Mouse (Mus musculus) liver, embryonic 14.5 days (tissue): ENCODE measurements at regions not wholly inside any gene's neighbourhood (a gene's known extent, or its start where the extent isn't known, plus 50 kb on each side); places are given as distances from the start of the nearest gene placed in this dataset.
A peak's percentile ranks its signal among the peaks of the same experiment; 100 is the strongest.

Source experiments
- ATAC-seq: fragments of 200-750 bp; cut with Nextera tagmentation; 2 replicates; pipeline ENCODE4 v1.8.0; 2017; ENCODE audit warnings: moderate number of reproducible peaks, mild to moderate bottlenecking, moderate library complexity; ENCODE audit not compliant: insufficient read depth
- DNase-seq, 3 experiments: peaks; one replicate each; pipeline ENCODE4 v3.0.0-alpha.2; 2012 to 2013; ENCODE audit warnings: low read depth in 3 of 3, low spot score in 3 of 3
- H3K27ac ChIP-seq: fragments of 300-500 bp; sonication (generic); 2 replicates; pipeline ENCODE4 v1.5.1; 2014; ENCODE audit warnings: moderate library complexity, mild to moderate bottlenecking, control low read depth, inconsistent platforms
- H3K27me3 ChIP-seq: fragments of 300-500 bp; sonication (generic); 2 replicates; pipeline ENCODE4 v1.6.1; 2014; ENCODE audit warnings: mild to moderate bottlenecking, low read length, moderate library complexity; ENCODE audit not compliant: control insufficient read depth, insufficient read depth
- H3K36me3 ChIP-seq: fragments of 300-500 bp; sonication (generic); replicated peaks from 2 replicates; pipeline ENCODE4 v1.6.1; 2014; ENCODE audit warnings: low read depth; ENCODE audit not compliant: control insufficient read depth, insufficient read depth
- H3K4me1 ChIP-seq, 2 experiments: fragments of 200-500 bp in 1 of 2; fragments of 300-500 bp in 1 of 2; sonication (generic) in 1 of 2; replicated peaks; 2 replicates each; pipeline ENCODE4 v1.6.1; 2012 to 2014; ENCODE audit warnings: antibody characterized with exemption in 1 of 2, inconsistent platforms in 1 of 2, low read length in 1 of 2; ENCODE audit not compliant: control insufficient read depth in 2 of 2, insufficient read depth in 2 of 2
- H3K4me2 ChIP-seq: fragments of 300-500 bp; sonication (generic); 2 replicates; pipeline ENCODE4 v1.6.1; 2014; ENCODE audit warnings: low read depth, mild to moderate bottlenecking, control low read depth, moderate library complexity
- H3K4me3 ChIP-seq, 2 experiments: fragments of 200-500 bp in 1 of 2; fragments of 300-500 bp in 1 of 2; sonication (generic) in 1 of 2; 2 replicates each; pipeline ENCODE4 v1.5.1; 2012 to 2014; ENCODE audit warnings: low read depth in 2 of 2, low read length in 2 of 2, mild to moderate bottlenecking in 2 of 2, control low read depth in 1 of 2, inconsistent platforms in 1 of 2, moderate library complexity in 1 of 2; ENCODE audit not compliant: insufficient read depth in 1 of 2
- H3K9ac ChIP-seq: fragments of 300-500 bp; sonication (generic); replicated peaks from 2 replicates; pipeline ENCODE4 v1.6.1; 2014; ENCODE audit warnings: mild to moderate bottlenecking, control low read depth, moderate library complexity
- H3K9me3 ChIP-seq: fragments of 300-500 bp; sonication (generic); 2 replicates; pipeline ENCODE4 v1.6.1; 2016; ENCODE audit warnings: low read length, mixed read lengths; ENCODE audit not compliant: control insufficient read depth
- CTCF ChIP-seq: IDR thresholded peaks from 2 replicates; pipeline ENCODE4 v1.5.1; 2016; ENCODE audit warnings: antibody characterized with exemption, low read depth, control low read depth
- EP300 ChIP-seq: IDR thresholded peaks from 2 replicates; pipeline ENCODE4 v1.6.1; 2016; ENCODE audit warnings: antibody characterized with exemption, low read depth
- WGBS: fragments of 180-500 bp; shearing (Covaris S2); extraction: QIAGEN DNeasy Blood & Tissue Kit; methylation state at CpG from one replicate; pipeline ENCODE4 v1.1.7; 2014; ENCODE audit not compliant: insufficient replicate concordance; 5-methylcytosine and 5-hydroxymethylcytosine counted together

- no peaks in the 10 kb centered on the region for H3K36me3 ChIP-seq
- TF ChIP-seq CTCF (no peak), EP300 (no peak)
- H3K9ac ChIP-seq, result no peak overlapping the region
- H3K4me1 ChIP-seq, result no peaks in the 10 kb centered on the region
- no peak overlapping the region for H3K4me3 ChIP-seq
- 70% methylated on average over 14 of the region's 14 CpGs for WGBS
- H3K27ac ChIP-seq, result no peak overlapping the region
- DNase-seq, result no peak
- no peak for ATAC-seq
- no peaks in the 10 kb centered on the region for H3K27me3 ChIP-seq
- H3K4me2 ChIP-seq, result no peak overlapping the region
- no peaks in the 10 kb centered on the region for H3K9me3 ChIP-seq
Observed at GRCm38 (mm10) chr13:116723361-116724153, 301.8 kb downstream of the Parp8 start.

GRCm38 (mm10) chr13:116714809-116715208 is 310.5 kb downstream of the Parp8 start:
- DNase-seq, result no peak
- Histone ChIP-seq H3K36me3 (no peaks in the 10 kb centered on the region), H3K4me1 (no peaks in the 10 kb centered on the region), H3K4me2 (no peak overlapping the region), H3K27me3 (peaks cover 26% of the 10 kb centered on the region), H3K9ac (no peak overlapping the region), H3K9me3 (no peaks in the 10 kb centered on the region), H3K4me3 (no peak overlapping the region), H3K27ac (no peak overlapping the region)
- WGBS, result 11% methylated on average over 5 of the region's 5 CpGs
- ATAC-seq, result no peak
- TF ChIP-seq CTCF, result peak; percentile 28; the same call in 1 of the 2 replicates
- TF ChIP-seq EP300, result no peak

GRCm38 (mm10) chr13:116711866-116712593 is 313.3 kb downstream of the Parp8 start:
- no peak overlapping the region for H3K27ac ChIP-seq
- no peak overlapping the region for H3K9ac ChIP-seq
- WGBS, result under 1% methylated on average over 24 of the region's 24 CpGs
- peak overlapping the region; percentile 46 for H3K4me2 ChIP-seq
- no peak for TF ChIP-seq EP300
- peak; percentile 64 for TF ChIP-seq CTCF
- no peaks in the 10 kb centered on the region for H3K4me1 ChIP-seq
- peak in 2 of 3 experiments; percentile 6 to 17 for DNase-seq
- ATAC-seq, result 0 out of 2 replicates have a peak, but pooled peaks have one; percentile 50
- no peaks in the 10 kb centered on the region for H3K36me3 ChIP-seq
- peaks cover 51% of the 10 kb centered on the region for H3K27me3 ChIP-seq
- peak overlapping the region in 1 of 2 experiments; percentile 18; a peak in 1 of 4 replicates for H3K4me3 ChIP-seq
- H3K9me3 ChIP-seq, result no peaks in the 10 kb centered on the region

GRCm38 (mm10) chr13:116711148-116711865 is 314.0 kb downstream of the Parp8 start:
- H3K36me3 ChIP-seq, result no peaks in the 10 kb centered on the region
- H3K9me3 ChIP-seq, result no peaks in the 10 kb centered on the region
- peaks cover 58% of the 10 kb centered on the region for H3K27me3 ChIP-seq
- no peaks in the 10 kb centered on the region; a peak in 2 of 4 replicates for H3K4me1 ChIP-seq
- under 1% methylated on average over 22 of the region's 22 CpGs for WGBS
- H3K4me2 ChIP-seq, result peak overlapping the region; percentile 46
- peak overlapping the region; percentile 6 to 18; a peak in 1 of 4 replicates for H3K4me3 ChIP-seq
- H3K27ac ChIP-seq, result no peak overlapping the region
- ATAC-seq (no peak), DNase-seq (no peak)
- TF ChIP-seq EP300, result no peak
- no peak for TF ChIP-seq CTCF
- H3K9ac ChIP-seq, result no peak overlapping the region

- no peak for ATAC-seq
- WGBS, result 10% methylated on average over 7 of the region's 7 CpGs
- Histone ChIP-seq H3K9me3 (no peaks in the 10 kb centered on the region), H3K27ac (no peak overlapping the region), H3K4me2 (no peak overlapping the region), H3K27me3 (peaks cover 72% of the 10 kb centered on the region), H3K4me1 (no peaks in the 10 kb centered on the region; a peak in 2 of 4 replicates), H3K9ac (no peak overlapping the region), H3K4me3 (no peak overlapping the region), H3K36me3 (no peaks in the 10 kb centered on the region)
- no peak for TF ChIP-seq EP300
- DNase-seq, result no peak
Observed at GRCm38 (mm10) chr13:116709671-116710070, 315.7 kb downstream of the Parp8 start.
